Mouse (Mus musculus): ENCODE measurements at regions not wholly inside any gene's neighbourhood (a gene's known extent, or its start where the extent isn't known, plus 50 kb on each side); places are given as distances from the start of the nearest gene placed in this dataset.

DNA sequence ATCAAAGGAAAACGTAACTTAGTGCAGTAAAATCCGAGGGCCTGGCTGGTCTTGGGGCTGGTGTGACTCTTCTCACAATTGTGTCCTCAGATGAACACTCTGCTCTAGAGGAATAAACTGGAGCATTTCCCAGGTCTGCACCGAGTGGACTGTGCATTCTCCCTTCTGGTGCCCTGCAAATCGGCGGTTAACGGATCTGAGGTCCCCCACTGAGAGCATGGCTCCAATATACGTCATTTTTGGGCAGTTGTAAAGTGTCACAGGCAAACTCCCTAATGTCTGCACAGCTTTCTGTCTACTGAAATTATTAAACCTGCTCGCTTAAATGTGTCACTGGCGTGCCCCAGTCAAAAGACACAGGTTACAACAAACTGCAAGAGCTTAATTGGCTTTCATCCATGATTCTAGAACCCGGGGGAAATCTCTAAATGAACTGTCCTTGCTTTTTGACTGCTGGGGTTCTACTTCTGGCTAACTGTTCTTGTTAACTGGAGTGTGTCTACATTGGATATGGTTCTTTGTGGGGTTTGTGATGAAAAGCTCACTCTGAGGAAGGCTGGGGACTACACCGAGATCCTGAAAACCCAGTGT is 93.7 kb upstream of the Gm47985 start:
- no peak for DNase-seq (ENCODE audit: low spot score)

DNA sequence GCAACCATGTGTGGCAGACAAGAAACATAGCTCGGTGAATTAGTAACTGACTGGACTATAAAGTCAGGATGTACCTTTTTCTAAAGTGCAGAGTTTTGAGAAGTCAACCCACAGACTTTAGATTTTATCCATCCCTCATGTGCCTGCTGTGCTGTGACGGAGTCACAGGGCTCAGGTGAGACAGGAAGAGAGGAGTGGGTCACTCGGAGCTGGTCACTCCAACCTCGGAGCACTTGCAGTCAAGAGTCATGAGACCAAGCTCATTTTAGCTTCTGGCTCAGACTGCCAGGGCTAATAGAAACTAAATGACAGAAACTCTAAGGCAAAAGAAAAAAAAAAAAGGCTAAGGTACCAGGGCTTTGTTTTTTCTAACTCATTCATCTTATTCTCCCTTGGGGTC is 90.3 kb upstream of the Gm47985 start:
- DNase-seq (ENCODE audit: low spot score) = no peak

DNA sequence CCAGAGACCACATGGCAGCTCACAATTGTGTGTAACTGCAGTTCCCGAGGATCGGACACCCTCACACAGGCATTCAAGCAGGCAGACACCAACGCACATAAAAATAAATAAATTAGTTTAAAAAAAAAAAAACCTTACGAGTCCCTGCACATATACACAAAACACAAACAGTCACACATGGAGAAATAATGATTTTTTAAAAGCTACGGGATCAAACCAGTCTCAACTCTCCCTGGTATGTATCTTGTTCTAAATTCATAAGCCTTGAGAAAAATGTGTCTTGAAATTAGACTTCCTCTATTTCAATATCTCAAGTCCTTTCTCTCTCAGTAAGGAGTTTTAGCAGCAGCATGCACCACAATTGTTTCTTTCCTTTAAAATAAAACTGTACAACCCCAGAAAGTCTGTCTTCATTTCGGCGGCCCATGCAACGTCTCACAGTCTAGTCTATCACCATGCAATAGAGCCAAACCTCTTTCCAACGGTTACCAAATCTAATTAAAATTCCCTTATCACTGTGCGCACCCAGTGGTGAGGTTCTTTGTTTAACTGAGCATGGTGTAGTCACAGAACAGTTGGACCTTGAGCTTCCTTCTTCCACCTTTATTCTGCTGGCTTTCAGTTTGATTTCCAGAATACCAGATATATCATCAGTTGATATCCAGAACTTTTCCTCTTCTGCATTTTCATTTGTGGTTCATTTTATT is 86.8 kb upstream of the Gm47985 start:
- DNase-seq (ENCODE audit: low spot score) = no peak

DNA sequence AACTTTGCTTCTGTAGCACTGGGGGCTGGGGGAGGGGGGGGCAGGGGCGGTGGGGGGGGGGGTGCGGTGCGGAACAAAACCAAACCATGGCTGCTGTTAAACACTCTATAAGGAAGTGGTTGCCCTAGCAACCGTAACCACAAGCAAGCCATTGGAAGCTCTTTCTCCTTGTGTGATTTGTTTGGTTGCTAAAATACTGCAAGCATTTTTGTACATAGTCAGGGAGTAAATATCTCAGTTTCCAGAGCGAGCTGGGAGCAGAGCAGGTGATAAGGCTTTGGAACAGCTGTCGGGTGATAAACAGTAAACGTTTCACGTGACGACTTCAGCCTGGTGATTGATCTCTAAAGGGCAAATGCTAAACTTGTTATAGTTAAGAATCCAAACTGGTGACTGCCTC is 86.3 kb upstream of the Gm47985 start:
- DNase-seq (ENCODE audit: low spot score) = peak; percentile 55

DNA sequence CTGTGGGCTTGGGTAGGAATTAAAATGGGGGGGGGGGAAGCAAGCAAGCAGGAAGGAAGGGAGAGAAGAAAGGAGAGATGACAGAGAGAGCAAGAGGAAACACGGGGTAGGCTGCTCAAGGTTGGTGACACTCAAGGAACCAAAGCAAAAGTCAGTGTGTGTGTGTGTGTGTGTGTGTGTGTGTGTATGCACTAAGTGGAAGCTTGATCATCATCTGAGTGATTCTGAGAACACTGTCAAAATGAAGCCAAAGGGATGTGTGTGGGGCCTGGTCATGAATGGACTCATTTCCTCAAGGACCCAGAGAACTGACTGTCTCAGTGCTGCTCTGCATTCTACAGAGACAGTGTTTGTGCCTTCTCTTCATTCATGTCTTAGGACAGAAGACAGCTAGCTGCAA is 84.8 kb upstream of the Gm47985 start:
- DNase-seq (ENCODE audit: low spot score) = no peak

DNA sequence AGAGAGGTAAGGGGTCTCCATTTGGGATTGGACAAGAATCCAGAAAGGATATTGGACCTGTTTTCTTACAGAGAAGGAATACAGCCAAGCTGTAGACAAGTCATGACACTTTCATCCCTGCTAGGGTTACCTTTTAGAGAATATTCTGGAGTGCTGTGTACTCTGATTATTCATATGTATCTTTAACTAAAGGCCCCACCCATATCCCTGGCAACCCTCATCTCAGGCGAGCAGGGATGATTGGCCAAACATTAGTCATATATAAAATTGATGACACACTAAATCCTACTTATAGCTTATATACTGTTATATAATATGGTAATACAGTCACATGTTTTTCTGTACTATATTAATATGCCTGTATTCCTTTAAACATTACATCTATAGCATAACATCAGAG is 83.6 kb upstream of the Gm47985 start:
- DNase-seq (ENCODE audit: low spot score) = no peak

DNA sequence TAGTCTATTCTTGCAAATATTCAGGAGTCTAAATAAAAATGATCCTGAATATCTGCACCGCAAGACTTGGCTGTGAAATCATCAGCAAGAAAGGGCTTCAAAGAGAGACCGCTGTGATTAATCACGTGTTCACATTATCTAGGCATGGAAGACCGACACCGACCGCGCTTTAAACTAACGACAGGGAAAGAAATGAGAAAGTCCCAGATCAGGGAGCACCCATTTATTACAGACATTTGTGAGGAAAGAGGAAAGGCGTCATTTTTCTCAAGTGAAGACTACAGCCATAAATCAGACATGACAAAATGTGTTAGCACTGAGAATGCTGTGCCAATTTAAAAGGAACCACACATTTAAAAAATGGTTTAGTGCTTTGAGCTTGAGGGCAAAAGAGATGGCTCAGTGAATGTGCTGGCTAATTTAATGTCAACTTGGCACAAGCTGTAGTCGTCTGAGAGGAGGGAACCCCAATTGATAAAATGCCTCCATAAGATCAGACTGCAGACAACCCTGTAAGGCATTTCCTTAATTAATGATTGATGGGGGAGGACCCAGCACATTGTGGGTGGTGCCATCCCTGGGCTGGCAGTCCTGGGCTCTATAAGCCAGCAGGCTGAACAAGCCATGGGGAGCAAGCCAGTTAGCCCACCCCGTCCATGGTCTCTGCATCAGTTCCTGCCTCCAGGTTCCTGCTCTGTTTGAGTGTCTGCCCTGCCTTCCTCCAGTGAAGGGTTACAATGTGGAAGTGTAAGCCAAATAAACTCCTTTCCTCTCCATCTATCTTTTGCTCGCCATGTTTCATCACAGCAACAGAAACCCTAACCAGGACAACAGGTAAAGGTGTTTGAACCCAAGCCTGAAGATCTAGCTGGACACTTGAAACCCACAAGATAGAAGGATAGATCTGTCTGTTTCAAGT is 81.5 kb upstream of the Gm47985 start:
- no peak for DNase-seq (ENCODE audit: low spot score)

DNA sequence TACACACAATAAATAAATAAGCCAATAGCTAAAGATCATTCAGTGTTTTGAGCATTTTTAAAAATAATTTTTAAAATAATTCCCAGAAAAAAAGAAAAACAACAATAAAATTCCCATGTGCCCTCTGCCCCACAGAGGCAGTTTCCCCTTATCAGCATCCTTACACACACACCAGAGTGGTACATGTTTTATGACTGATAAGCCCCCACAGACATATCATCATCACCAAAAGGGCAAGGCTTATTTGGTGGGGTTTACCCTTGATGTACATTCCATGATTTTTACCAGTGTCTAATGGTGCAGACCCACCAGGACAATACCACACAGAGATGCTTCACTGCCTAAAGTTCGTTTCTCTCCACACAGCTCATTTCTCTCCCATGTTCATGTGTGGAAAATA is 80.8 kb upstream of the Gm47985 start:
- DNase-seq (ENCODE audit: low spot score) = no peak

DNA sequence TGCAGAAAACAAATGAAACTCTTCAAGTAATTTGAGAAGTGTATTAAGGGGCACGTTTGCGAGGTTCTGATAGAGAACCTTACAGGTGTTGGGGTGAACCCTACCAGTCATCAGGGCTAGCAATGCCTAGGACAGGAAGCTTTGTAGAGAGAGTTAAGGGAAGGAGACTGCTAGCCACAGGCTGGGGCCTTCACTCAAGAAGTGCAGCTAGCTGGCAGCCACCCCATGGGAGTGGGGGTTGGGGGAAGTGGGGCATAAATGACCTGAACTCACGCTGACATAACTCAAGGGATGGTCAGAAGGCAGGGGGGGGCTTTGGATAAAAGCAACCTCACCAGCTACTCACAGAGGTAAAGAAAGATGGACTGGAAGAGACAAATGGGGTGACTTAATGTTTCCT is 80.3 kb upstream of the Gm47985 start:
- DNase-seq (ENCODE audit: low spot score) = no peak

DNA sequence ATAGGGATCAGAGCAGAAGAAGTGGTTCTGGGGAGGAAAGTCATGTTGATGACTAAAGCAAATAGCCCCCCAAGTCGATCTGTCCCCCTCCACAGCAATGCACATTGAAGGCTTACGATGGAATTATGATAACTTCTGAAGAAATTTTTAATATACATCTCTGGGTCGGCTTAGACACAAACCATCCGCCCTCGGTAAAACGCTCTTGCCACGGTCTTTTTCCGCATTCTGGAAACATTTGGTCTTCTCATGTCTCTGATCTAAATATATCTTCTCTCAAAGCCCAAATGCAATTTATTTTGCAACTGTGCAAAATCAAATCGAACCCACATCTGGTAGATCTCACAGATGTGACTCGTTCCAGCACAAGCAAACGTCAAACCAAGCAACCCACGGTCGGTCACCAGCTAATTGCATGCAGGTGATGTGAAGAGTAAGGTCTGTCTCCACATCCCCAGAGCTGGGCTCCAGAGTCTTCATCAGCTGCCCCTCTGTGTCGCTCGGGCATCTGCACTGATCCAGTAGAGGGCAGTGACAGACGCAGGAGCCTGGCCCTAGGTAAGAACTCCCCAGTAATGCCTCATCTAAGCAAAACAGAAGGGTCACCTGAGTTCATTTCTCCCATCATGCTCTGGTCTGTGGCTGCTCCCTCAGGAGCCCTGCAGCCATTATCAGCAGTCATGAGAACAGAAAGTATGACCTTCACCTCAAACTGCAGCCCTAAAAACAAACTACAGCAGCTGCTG is 79.5 kb upstream of the Gm47985 start:
- DNase-seq (ENCODE audit: low spot score) = no peak

DNA sequence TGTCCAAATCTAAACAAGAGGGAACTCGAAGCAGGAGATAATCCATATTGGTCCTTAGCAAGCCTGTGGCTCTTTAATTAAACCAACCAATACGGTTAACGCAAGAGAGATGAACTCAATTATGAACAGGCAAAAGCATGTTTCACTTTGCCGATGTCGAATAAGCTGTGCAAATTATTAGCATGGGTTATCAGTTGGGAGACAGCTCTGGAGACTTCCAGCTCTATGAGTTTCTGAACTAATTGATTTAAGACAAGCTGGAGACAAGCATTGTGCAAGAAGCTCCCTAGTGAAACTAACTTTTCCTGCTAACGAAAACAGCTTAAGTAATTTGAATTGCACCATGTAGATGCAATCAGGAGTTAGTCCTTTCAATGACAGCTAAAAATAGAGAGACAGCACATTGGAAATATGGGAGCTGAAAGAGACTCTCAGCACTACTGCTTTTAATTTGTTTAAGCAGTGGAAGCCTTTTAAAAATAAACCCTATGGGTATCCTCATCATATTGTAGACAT is 78.8 kb upstream of the Gm47985 start:
- DNase-seq (ENCODE audit: low spot score) = peak; percentile 35

DNA sequence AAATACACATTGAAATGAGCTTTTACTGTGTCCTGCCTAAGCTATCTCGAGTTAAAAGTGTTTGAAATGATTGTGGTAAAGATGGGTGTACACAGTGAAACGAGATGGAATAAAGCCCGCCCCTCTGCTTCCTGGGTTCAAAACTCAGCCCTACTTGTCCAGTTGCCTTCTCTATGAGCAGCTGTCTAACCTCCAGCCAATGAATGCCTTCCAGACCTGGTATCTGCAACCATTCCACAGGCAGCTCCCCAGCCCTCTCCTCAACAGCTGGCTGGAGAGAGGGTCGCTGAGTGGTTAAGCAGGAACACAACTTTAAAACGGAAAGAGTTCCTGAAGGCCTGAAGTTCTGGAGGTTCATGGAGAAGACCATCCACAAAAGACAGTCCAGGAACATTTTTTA is 78.0 kb upstream of the Gm47985 start:
- no peak for DNase-seq (ENCODE audit: low spot score)

DNA sequence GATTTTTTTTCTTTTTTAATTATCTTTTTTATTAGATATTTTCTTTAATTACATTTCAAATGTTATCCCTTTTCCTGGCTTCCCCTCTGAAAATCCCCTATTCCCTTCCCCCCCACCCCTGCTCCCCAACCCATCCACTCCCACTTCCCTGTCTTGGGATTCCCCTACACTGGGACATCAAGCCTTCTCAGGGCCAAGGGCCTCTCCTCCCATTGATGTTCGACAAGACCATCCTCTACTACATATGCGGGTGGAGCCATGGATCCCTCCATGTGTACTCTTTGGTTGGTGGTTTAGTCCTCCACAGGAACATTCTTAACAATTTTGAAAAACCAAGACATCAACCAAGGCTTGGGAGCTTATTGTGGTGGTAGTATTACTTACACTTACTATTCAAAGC is 77.5 kb upstream of the Gm47985 start:
- DNase-seq (ENCODE audit: low spot score) = no peak

DNA sequence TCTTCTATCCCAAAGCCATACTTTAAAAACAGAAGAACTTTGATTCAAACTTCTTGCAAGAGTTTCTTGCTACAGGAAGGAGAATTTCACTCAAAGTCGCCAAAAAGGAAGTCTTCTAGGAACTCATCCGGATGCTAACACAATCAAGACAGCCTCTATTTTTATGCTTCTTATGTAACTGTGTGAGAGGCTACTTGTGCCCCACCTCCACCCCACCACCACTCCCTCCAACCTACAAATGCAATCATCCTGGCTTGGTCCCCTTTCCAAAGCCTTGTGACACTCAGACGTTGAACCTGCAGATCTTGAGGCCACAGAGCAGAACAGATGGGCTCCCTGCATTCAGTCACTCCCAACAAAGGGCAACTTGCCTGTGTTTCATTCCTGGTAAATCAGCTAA is 77.1 kb upstream of the Gm47985 start:
- peak; percentile 29 for DNase-seq (ENCODE audit: low spot score)

DNA sequence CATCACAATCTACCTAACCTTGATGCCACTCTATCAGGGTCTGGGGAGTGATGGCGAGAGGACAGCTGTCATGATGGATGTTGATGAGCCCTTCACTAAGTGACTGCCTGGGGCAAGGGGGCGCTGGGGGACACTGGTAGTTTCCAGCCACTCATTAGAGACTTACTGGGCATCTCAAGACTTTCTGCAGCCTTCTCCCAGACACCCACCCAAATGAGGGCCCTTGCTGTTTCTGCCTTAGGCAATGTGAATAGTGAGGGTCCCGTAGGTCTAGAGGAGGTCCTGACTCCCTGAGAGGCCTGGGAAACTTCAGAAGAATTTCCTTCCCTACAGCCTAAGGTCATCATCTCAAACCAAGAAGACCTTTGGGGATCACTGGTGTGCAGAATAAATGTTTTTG is 74.9 kb upstream of the Gm47985 start:
- no peak for DNase-seq (ENCODE audit: low spot score)

DNA sequence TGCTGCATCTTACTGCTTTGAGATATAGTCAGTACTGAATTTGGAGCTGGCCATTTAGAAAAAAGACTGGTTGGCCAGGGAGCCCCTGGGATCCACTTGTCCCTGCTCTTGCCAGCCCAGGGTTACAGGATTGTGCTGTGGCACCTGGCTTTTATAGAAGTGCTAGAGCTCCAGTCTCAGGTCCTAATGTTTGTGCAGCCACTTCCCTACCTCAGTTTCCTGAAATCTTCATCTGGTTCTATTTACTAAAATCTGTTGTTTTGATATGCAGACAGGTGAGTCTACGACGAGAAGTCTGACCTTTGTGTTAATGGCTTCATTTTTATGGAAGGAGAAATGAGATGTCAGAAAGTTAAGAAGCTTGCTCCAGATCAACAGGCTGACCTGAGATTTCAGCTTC is 73.0 kb upstream of the Gm47985 start:
- DNase-seq (ENCODE audit: low spot score) = no peak

DNA sequence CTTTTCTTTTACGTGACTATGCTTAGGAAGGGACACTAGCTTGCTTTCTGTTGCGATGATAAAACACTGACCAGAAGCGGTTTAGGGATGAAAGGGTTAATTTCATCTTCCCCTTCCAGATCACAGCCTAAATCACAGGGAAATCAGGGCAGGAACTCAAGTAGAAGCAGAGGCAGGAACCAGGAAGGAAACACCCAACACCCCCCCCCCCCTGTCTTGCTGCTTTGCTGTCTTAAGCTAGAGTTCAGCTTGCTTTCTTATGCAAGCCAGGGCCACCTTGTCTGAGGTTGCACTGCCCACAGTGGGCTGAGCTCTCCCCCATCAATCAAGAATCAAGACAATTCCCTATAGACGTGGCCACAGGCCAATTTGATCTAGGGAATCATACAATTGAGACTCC is 71.9 kb upstream of the Gm47985 start:
- DNase-seq (ENCODE audit: low spot score) = no peak

DNA sequence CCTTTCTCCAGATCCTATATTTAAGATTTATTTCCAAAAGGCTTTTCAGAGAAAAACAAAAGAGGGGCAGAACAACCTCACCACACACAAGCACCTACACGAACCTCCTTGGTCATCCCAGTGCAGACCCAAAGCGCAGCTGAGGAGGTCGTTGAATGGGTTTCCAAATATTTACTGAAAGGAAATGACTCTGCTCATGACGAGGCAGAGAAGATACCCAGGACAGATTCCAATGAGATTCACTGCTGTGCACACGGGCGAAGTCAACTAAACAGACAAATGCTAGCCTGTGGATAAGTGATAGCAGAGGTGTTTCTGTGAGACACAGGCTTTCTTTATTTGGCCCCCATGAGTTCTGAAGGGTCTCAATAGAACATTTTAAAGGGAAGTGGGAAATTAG is 70.7 kb upstream of the Gm47985 start:
- peak; percentile 38 for DNase-seq (ENCODE audit: low spot score)

DNA sequence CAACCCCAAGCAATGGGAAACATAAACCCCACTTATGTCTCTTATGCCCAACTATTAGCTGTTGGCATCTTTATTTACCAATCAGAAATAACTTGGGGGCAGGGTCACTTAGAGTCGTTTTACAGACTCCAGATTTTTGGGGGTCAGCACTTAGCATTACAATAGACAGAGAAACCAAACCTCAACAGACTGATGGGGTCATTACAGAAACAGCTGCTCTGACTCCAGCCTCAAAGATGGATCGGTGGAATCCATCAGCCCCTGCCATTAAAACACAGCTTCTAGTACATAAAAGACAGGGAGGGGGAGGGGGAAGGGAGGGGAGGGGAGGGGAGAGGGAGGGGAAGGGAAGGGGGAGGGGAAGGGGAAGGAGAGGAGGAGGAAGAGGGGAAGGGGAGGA is 69.9 kb upstream of the Gm47985 start:
- DNase-seq (ENCODE audit: low spot score) = no peak

DNA sequence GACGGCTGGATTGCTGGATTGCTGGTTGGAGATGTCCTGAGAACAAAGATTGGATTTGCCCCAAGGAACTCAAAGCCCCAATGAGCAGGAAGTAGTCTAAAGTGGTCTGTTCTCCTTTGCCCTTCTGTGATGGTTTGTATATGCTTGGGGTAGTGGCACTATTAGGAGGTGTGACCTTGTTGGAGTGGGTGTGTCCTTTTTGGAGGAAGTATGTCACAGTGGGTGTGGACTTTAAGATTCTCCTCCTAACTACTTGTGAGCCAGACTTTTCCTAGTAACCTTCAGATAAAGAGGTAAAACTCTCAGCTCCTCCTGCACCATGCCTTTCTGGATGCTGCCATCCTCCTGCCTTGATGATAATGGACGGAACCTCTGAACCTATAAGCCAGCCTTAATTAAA is 69.1 kb upstream of the Gm47985 start:
- no peak for DNase-seq (ENCODE audit: low spot score)

DNA sequence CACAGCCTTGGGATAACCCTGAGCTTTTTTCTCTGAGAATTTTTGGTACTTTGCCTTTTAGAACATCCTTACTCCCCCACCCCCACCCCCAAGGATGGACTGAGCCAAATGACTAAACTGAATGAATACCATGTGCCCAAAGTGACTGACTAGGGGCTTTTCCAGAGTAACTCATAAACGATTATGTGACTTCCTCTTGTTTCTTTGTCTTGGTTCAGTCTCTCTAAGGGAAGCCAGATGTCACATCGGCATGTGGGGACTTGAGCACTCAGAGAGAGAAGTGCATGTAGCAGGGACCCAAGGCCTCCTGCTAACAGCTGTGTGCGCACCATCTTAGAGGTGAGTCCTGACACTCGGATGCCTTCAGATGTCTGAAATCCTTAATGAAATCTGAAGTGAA is 63.8 kb upstream of the Gm47985 start:
- DNase-seq (ENCODE audit: low spot score) = no peak

DNA sequence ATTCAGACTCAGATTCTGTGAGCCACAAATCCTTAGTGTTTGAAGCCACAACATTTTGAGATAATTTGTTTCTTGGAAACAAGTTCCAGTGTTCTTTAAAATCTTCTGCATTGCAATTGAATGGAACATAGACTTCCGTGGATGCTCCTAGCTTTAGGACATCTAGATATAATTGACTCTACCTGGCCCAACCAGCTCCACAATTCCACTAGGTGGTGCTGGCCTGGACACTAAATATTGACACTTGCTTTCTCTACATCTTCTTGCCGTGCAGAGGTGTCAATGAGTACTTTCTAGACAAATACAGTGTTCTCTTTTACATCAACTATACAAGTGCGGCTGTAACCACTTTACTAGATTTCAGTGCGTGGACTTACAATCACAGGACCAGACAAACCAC is 63.4 kb upstream of the Gm47985 start:
- DNase-seq (ENCODE audit: low spot score) = no peak
